Mouse (Mus musculus) stomach, postnatal 0 days (tissue): ENCODE results near the gene Rtraf.

Experiments
- CTCF ChIP-seq: IDR thresholded peaks from 2 replicates; pipeline ENCODE4 v1.5.1; 2016; ENCODE audit warnings: antibody characterized with exemption, low read depth, mild to moderate bottlenecking, moderate library complexity
- EP300 ChIP-seq: optimal IDR thresholded peaks from 2 replicates; pipeline ENCODE3; 2016; ENCODE audit warnings: antibody characterized with exemption

- TF ChIP-seq CTCF (no peak), EP300 (no peak)
Observed at GRCm38 (mm10) chr14:19823321-19824142, at the start of gene Rtraf.
